12 mouse cellular contexts compared by ENCODE assay signal in the genomic region with DNA sequence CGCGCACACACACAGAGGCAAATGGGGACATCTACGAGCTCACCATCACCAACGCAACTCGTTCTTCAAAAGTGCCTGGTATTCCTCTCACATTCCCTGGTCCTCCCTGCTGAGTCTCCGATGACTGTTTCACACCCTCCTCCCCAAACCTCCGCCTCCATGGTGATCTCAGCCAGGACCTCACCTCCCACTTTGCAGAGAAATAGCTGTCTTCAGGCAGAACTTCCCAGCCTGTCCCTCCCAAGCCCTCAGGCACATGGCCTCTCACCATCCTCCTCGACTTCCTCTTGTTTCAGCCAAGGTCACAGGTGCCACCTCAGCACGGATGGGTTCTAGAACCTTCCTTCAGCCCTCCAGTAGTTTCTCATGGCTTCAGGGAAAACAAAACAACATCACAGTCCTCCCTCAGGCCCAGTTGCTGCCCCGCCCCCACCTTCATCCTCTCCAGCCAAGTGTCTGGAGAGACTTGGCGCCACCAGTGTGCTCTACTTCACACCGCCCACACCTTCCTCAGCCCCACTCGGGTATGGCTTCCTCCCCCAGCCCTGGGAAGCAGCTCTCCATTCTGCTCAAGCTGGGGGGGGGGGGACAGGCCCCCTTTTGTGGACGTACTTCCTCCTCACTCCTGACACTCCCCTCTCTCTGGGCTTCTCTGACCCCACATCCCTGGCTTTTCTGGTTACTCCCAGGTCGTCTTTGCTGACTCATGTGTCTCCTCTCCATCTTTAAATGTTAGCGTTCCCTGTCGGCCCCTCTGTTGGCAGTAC. TPM values are rescaled to one million over a fixed set of nuclear protein-coding genes. Genes with fewer than 3 reads are reported as not detected.
A peak's percentile ranks its signal among the peaks of the same experiment; 100 is the strongest.
DNase-seq lines count a peak whose midpoint lies in the region; ATAC-seq and TF ChIP-seq lines count a peak whose summit lies in the region.
"Had no signal": no experiment of that assay in that cellular context is flagged by ENCODE, and none has a peak within 500 bp of the region (broad histone marks: within the 10 kb centered on the region; RNA-seq: fewer than 3 reads in every experiment).

No protein-coding gene starts in this region.

- TF ChIP-seq CTCF in E14TG2a.4 (conservative IDR thresholded peaks at IDR 0.05; ENCODE audit: low read length), result no peak
- no peak for TF ChIP-seq CTCF in cortical plate, adult 2 months (IDR thresholded peaks at IDR 0.05; ENCODE audit: extremely low read depth, insufficient read depth, low read length)
- no peak for TF ChIP-seq CTCF in midbrain, postnatal 0 days (IDR thresholded peaks at IDR 0.05)

- peak; percentile 52 for DNase-seq in heart, postnatal 4 days
- no peak for DNase-seq in adipocyte (ENCODE audit: low spot score)
- no peak for DNase-seq in midbrain, postnatal 0 days (ENCODE audit: low spot score)
- DNase-seq in kidney, postnatal 25 days, result no peak
- DNase-seq: adrenal gland, postnatal 10 days; thymus, postnatal 14 days had no signal

- no peak overlapping the region for H3K9ac ChIP-seq in hindbrain, embryonic 15.5 days
- no peak overlapping the region for H3K9ac ChIP-seq in hindbrain, embryonic 12.5 days
- H3K9ac ChIP-seq in midbrain, postnatal 0 days (replicated peaks; ENCODE audit: low read length, poor library complexity, severe bottlenecking), result no peak overlapping the region
- H3K9ac ChIP-seq: embryonic facial prominence, embryonic 12.5 days had no signal

- no peak overlapping the region for H3K4me2 ChIP-seq in hindbrain, embryonic 15.5 days
- H3K4me2 ChIP-seq in hindbrain, embryonic 12.5 days (replicated peaks), result no peak overlapping the region
- H3K4me2 ChIP-seq in midbrain, postnatal 0 days (ENCODE audit: low read depth, low read length, poor library complexity, severe bottlenecking), result no peak overlapping the region
- H3K4me2 ChIP-seq: embryonic facial prominence, embryonic 12.5 days had no signal

- peak; percentile 39; the same call in 1 of the 2 replicates for ATAC-seq in hindbrain, embryonic 15.5 days (ENCODE audit: low FRiP score, low read depth)
- ATAC-seq in hindbrain, embryonic 12.5 days (ENCODE audit: low FRiP score), result no peak
- no peak for ATAC-seq in midbrain, postnatal 0 days (ENCODE audit: low FRiP score)

- TF ChIP-seq POLR2A in cortical plate, adult 2 months (IDR thresholded peaks at IDR 0.05; ENCODE audit: extremely low read depth, insufficient read depth, low read length), result no peak

- no peaks in the 10 kb centered on the region for H3K9me3 ChIP-seq in hindbrain, embryonic 15.5 days
- no peaks in the 10 kb centered on the region for H3K9me3 ChIP-seq in hindbrain, embryonic 12.5 days (replicated peaks)
- H3K9me3 ChIP-seq in E14TG2a.4 (ENCODE audit: low read length), result no peaks in the 10 kb centered on the region; the same call in 1 of the 2 replicates
- H3K9me3 ChIP-seq in midbrain, postnatal 0 days (ENCODE audit: low read length), result no peaks in the 10 kb centered on the region
- H3K9me3 ChIP-seq: embryonic facial prominence, embryonic 12.5 days had no signal

- 0 out of 2 replicates have a peak, but pooled peaks cover 10% of the 10 kb centered on the region for H3K36me3 ChIP-seq in hindbrain, embryonic 15.5 days
- H3K36me3 ChIP-seq in hindbrain, embryonic 12.5 days, result no peaks in the 10 kb centered on the region
- H3K36me3 ChIP-seq in E14TG2a.4 (ENCODE audit: insufficient read depth, low read length), result peaks cover 21% of the 10 kb centered on the region
- peaks cover 12% of the 10 kb centered on the region; the same call in 1 of the 2 replicates for H3K36me3 ChIP-seq in midbrain, postnatal 0 days (ENCODE audit: insufficient read depth, low read length)
- H3K36me3 ChIP-seq: embryonic facial prominence, embryonic 12.5 days had no signal

- no peak overlapping the region for H3K4me3 ChIP-seq in hindbrain, embryonic 15.5 days
- no peak overlapping the region for H3K4me3 ChIP-seq in hindbrain, embryonic 12.5 days
- 0 out of 2 replicates have a peak overlapping the region, but pooled peaks have one; percentile 1 for H3K4me3 ChIP-seq in E14TG2a.4 (replicated peaks; ENCODE audit: low read length)
- no peak overlapping the region for H3K4me3 ChIP-seq in cortical plate, adult 2 months (ENCODE audit: insufficient read depth, low read length)
- no peak overlapping the region for H3K4me3 ChIP-seq in midbrain, postnatal 0 days (ENCODE audit: low read depth, low read length)
- H3K4me3 ChIP-seq: embryonic facial prominence, embryonic 12.5 days had no signal

- 70% methylated on average over 17 of the region's 17 CpGs for WGBS in hindbrain, embryonic 15.5 days
- WGBS in hindbrain, embryonic 12.5 days, result 71% methylated on average over 17 of the region's 17 CpGs
- WGBS in midbrain, postnatal 0 days, result 80% methylated on average over 17 of the region's 17 CpGs

- peaks cover 19% of the 10 kb centered on the region for H3K4me1 ChIP-seq in hindbrain, embryonic 15.5 days (replicated peaks)
- peaks cover 10% of the 10 kb centered on the region for H3K4me1 ChIP-seq in hindbrain, embryonic 12.5 days
- H3K4me1 ChIP-seq in E14TG2a.4 (replicated peaks; ENCODE audit: low read depth, low read length), result peaks cover 57% of the 10 kb centered on the region
- H3K4me1 ChIP-seq in cortical plate, adult 2 months (ENCODE audit: control insufficient read depth, insufficient read depth, low read length), result peaks cover 25% of the 10 kb centered on the region
- peaks cover 12% of the 10 kb centered on the region; the same call in 1 of the 2 replicates for H3K4me1 ChIP-seq in midbrain, postnatal 0 days (ENCODE audit: insufficient read depth, low read length)
- H3K4me1 ChIP-seq: embryonic facial prominence, embryonic 12.5 days had no signal

- H3K27ac ChIP-seq in hindbrain, embryonic 15.5 days (replicated peaks), result no peak overlapping the region
- no peak overlapping the region for H3K27ac ChIP-seq in hindbrain, embryonic 12.5 days
- H3K27ac ChIP-seq in cortical plate, adult 2 months (ENCODE audit: insufficient read depth, low read length), result 0 out of 2 replicates have a peak overlapping the region, but pooled peaks have one; percentile 17
- H3K27ac ChIP-seq in midbrain, postnatal 0 days (ENCODE audit: low read depth, low read length), result no peak overlapping the region
- H3K27ac ChIP-seq: embryonic facial prominence, embryonic 12.5 days had no signal

- H3K27me3 ChIP-seq in hindbrain, embryonic 15.5 days, result no peaks in the 10 kb centered on the region
- H3K27me3 ChIP-seq in hindbrain, embryonic 12.5 days, result no peaks in the 10 kb centered on the region
- peaks cover 12% of the 10 kb centered on the region; the same call in 1 of the 2 replicates for H3K27me3 ChIP-seq in E14TG2a.4 (ENCODE audit: insufficient read depth, low read length)
- no peaks in the 10 kb centered on the region for H3K27me3 ChIP-seq in midbrain, postnatal 0 days (ENCODE audit: insufficient read depth, low read length)

RNA-seq across cellular contexts. Expression of gene Lrrn2, which starts 13.4 kb away (rescaled TPM):
- polyA plus RNA-seq in hindbrain, embryonic 15.5 days (2015; fragmentation: Nextera tagmentation; extraction: Ambion mirVana), result 49.3 and 58.4 TPM in 2 replicates
- polyA plus RNA-seq in hindbrain, embryonic 12.5 days (2016; fragmentation: Nextera tagmentation; extraction: Ambion mirVana), result 17.0 and 18.8 TPM in 2 replicates
- 57.8 and 63.6 TPM in 2 replicates for polyA plus RNA-seq in cortical plate, adult 2 months (2012; rRNA removed)
- 1 to 10 TPM; 8.0 to 8.6 TPM for total RNA-seq in heart, postnatal 4 days (2021)
- 44.6 and 48.9 TPM in 2 replicates for total RNA-seq in midbrain, postnatal 0 days (2014; rRNA removed)
- 74.4 and 76.6 TPM in 2 replicates for polyA plus RNA-seq in midbrain, postnatal 0 days (2015; fragmentation: Nextera tagmentation; extraction: Ambion mirVana)
- total RNA-seq: megakaryocyte-erythroid progenitor cell, adult 5-6 weeks had no signal
